Mouse (Mus musculus) testis, adult 2 months (tissue): ENCODE data around the gene Zcchc7. TPM values are rescaled to one million over a fixed set of nuclear protein-coding genes. Genes with fewer than 3 reads are reported as not detected.

Experiments used
- H3K27ac ChIP-seq: fragments of 200-500 bp; 2 replicates; pipeline ENCODE4 v1.5.1; 2012; ENCODE audit warnings: low read depth, low read length; ENCODE audit not compliant: control insufficient read depth, insufficient read depth
- H3K27me3 ChIP-seq: fragments of 200-500 bp; 2 replicates; pipeline ENCODE4 v1.6.1; 2012; ENCODE audit warnings: mild to moderate bottlenecking, low read length, moderate library complexity; ENCODE audit not compliant: control insufficient read depth, insufficient read depth
- H3K36me3 ChIP-seq: fragments of 200-500 bp; 2 replicates; pipeline ENCODE4 v1.6.1; 2012; ENCODE audit warnings: mild to moderate bottlenecking, low read length; ENCODE audit not compliant: control insufficient read depth, insufficient read depth
- H3K4me1 ChIP-seq: fragments of 200-500 bp; 2 replicates; pipeline ENCODE4 v1.6.1; 2012; ENCODE audit warnings: low read length; ENCODE audit not compliant: control insufficient read depth, insufficient read depth
- H3K4me3 ChIP-seq: fragments of 200-500 bp; 2 replicates; pipeline ENCODE4 v1.5.1; 2012; ENCODE audit warnings: low read depth, mild to moderate bottlenecking, low read length, moderate library complexity, mixed read lengths; ENCODE audit not compliant: control insufficient read depth
- CTCF ChIP-seq: fragments of 200-500 bp; IDR thresholded peaks from 2 replicates; pipeline ENCODE4 v1.5.1; 2012; ENCODE audit warnings: low read depth, mild to moderate bottlenecking, inconsistent platforms, low read length, moderate library complexity; ENCODE audit not compliant: control insufficient read depth, insufficient read depth, insufficient replicate concordance
- POLR2A ChIP-seq: fragments of 200-500 bp; IDR thresholded peaks from 2 replicates; pipeline ENCODE4 v1.6.1; 2012; ENCODE audit warnings: low read depth, mild to moderate bottlenecking, inconsistent platforms, low read length, moderate library complexity; ENCODE audit not compliant: control insufficient read depth
- polyA plus RNA-seq: library from polyadenylated mRNA; depleted of rRNA; stranded (reverse); fragments of >200 nt; gene quantifications from 2 replicates; pipeline ENCODE4 v1.2.3, GENCODE M21; 2012

Zcchc7 gene
- polyA plus RNA-seq, 1 experiment, result 25.3 TPM

DNA sequence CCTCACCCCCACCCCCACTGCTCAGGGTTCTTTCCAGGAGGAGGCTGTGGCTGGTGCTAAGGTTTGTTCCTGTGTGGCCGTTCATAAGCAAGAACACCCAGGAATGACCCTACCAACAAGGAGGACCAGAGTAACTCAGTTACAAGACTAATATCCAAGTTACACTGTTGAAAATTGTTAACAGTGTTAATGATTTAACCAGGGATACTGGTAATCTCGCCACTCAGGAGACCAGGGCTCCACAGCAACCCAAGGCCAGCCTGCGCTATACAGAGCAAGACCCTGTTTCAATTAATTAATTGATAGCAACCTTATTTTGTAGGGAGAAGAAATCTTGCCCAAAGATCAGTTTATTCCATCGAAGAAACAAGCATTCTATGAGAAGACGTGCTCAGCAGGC lies 191.8 kb downstream of the Zcchc7 start:
- Histone ChIP-seq H3K27me3 (no peaks in the 10 kb centered on the region), H3K4me3 (no peak overlapping the region), H3K4me1 (no peaks in the 10 kb centered on the region), H3K36me3 (no peaks in the 10 kb centered on the region), H3K27ac (no peak overlapping the region)
- TF ChIP-seq POLR2A (no peak), CTCF (no peak)

DNA sequence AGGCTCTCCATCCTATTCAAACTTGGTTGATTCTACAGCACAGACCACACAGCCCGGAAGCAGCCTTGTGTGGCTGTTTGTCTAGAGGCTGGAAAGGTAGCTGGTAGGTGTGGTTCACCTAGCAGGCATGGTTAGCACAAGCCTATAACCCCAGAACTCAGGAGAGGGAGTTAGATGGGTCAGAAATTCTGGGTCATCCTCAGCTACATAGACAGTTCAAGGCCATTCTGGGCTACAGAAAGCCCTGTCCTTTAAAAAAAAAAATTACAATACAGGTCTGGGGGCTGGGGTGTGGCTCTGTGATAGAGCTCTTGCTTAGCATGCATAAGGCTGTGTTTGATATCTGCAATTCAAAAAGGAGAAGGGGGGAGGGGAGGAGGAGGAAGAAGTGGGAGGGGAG lies 192.6 kb downstream of the Zcchc7 start:
- no peaks in the 10 kb centered on the region for H3K4me1 ChIP-seq
- H3K27ac ChIP-seq, result no peak overlapping the region
- TF ChIP-seq CTCF (no peak), POLR2A (no peak)
- H3K27me3 ChIP-seq, result no peaks in the 10 kb centered on the region
- H3K36me3 ChIP-seq, result no peaks in the 10 kb centered on the region
- H3K4me3 ChIP-seq, result no peak overlapping the region

DNA sequence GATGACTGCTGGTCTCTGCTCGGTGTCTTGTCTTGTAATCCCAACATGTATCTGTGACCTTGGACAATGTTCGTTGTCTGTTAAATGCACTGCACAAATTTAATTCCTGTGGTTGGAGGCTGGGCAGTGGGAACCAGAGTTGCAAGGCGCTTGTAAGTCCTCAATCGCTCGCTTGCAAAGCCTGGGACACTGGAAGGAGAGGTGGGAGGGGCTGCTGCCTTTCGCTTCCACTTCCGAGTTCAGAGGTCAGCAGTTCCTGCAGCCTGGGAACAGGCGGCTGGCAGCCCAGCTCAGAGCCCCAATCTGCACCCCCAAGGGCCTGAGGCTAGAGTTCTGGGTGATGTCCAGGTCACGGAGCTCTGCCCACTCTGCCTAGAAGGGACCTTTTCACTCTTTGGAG lies 197.4 kb downstream of the Zcchc7 start:
- TF ChIP-seq POLR2A (no peak; the same call in 1 of the 2 replicates), CTCF (no peak)
- Histone ChIP-seq H3K27me3 (no peaks in the 10 kb centered on the region), H3K27ac (no peak overlapping the region), H3K4me1 (no peaks in the 10 kb centered on the region; the same call in 1 of the 2 replicates), H3K4me3 (peak overlapping the region; percentile 39), H3K36me3 (no peaks in the 10 kb centered on the region)

DNA sequence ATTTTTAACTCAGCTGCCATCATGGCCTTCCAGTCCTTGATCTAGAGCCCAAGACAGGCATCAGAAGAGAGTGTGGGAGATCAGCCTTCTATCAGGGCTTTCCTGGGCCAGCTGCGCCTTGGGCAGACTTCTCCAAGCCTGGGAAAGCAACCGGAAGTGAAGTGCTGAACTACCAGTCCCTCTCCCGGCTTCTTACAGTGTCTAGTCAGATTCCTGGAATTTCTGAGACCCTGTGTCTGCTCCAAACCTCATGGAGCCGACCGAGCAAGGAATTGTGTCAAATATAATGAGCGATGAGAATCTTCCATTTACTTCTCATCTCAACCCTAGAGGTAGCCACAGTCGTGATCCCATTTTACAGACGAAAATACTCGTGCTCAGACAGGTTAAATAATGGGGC lies 203.1 kb downstream of the Zcchc7 start:
- Histone ChIP-seq H3K27ac (no peak overlapping the region), H3K4me1 (peaks cover 6% of the 10 kb centered on the region), H3K4me3 (peak overlapping the region; percentile 83), H3K27me3 (no peaks in the 10 kb centered on the region), H3K36me3 (no peaks in the 10 kb centered on the region)
- TF ChIP-seq CTCF (no peak), POLR2A (no peak)

DNA sequence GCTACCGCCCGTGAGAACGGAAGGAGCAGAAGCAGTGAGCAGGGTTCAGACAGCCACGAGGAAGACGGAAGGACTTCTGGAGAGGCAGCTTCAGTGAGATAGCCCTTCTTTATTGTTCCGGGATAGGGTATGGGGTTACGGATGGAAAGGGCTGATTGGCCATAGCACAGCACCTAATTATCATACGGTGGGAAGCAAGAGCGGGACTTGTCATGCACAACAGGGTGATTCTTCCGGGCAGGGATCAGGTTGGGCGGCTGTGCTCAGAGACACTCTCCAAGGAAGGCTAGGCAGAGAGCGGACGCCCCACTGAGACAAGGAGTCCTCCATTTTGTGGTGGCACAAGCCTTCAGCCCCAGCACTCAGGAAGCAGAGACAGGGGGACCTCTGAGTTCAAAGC lies 203.5 kb downstream of the Zcchc7 start:
- Histone ChIP-seq H3K4me3 (peak overlapping the region; percentile 83), H3K36me3 (no peaks in the 10 kb centered on the region), H3K27me3 (no peaks in the 10 kb centered on the region), H3K27ac (no peak overlapping the region), H3K4me1 (peaks cover 6% of the 10 kb centered on the region)
- TF ChIP-seq POLR2A (no peak), CTCF (no peak)

DNA sequence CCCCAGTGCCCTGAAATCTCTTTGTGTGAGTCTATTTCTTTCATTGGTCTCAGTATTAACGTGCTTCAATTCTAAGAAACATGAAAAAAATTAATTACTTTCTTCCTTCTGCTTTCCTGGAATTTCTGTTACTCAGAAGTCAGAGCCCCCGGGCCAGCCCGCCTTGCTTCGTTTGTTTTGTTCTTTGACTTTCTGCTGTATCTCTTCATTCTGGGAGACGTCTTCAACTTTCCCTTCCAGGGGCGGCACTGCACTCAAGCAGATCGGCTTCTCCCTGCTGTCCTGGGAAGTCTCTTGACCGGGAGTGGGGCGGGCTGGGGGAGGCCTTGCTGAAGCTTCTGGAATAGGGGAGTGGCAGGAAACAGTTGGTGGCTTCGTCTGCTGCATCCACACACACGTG lies 207.5 kb downstream of the Zcchc7 start:
- Histone ChIP-seq H3K36me3 (no peaks in the 10 kb centered on the region), H3K27me3 (no peaks in the 10 kb centered on the region), H3K4me3 (no peak overlapping the region), H3K4me1 (peaks cover 6% of the 10 kb centered on the region), H3K27ac (no peak overlapping the region)
- TF ChIP-seq CTCF, result no peak
- no peak for TF ChIP-seq POLR2A

DNA sequence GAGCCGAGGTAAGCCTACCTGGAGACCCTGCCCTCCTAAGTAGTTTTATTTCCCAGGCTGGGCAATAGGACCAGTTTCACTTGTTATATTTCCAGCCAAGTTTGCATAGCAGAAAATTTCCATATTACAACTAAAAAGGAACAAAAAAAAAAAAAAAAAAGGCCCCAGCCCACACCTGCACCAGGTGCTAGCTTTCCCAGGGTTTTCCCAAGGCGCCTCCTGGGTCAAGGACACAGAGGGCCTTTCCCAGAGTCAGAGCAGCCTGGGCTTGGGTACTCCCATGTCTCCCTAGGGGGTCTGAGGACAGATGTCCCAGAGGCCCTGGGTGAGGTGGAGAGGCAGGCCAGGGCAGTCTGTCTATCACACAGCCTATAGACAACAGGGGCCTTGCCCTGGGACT lies 209.5 kb downstream of the Zcchc7 start:
- no peak overlapping the region for H3K4me3 ChIP-seq
- no peaks in the 10 kb centered on the region for H3K36me3 ChIP-seq
- TF ChIP-seq POLR2A (no peak), CTCF (no peak)
- no peak overlapping the region for H3K27ac ChIP-seq
- H3K4me1 ChIP-seq, result no peaks in the 10 kb centered on the region
- H3K27me3 ChIP-seq, result no peaks in the 10 kb centered on the region

DNA sequence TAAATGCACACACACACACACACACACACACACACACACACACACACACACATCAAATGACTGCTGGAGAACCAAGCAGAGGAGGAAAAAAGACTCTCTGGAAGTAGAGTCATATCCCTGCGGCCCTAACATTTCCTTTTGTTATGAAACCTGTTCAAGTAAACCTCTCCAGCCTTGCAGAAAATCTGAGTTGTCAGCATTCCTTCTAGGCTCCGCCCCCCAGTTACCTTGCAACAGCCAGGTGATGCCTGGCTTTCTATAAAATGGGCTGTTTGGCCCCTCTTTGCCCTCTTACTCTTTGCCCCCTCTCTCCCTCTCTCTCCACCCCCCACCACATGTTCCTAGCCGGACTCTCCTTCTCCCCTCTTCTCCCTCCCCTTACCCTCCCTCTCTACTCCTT lies 210.1 kb downstream of the Zcchc7 start:
- no peaks in the 10 kb centered on the region for H3K27me3 ChIP-seq
- TF ChIP-seq POLR2A (no peak), CTCF (no peak)
- H3K4me1 ChIP-seq, result peaks cover 2% of the 10 kb centered on the region; the same call in 1 of the 2 replicates

More for the DNA sequence above, 210.1 kb downstream of the Zcchc7 start:
- Histone ChIP-seq H3K36me3 (no peaks in the 10 kb centered on the region), H3K4me3 (no peak overlapping the region), H3K27ac (no peak overlapping the region)
